Mouse (Mus musculus): ENCODE measurements around the gene Snapc2. TPM values are rescaled to one million over a fixed set of nuclear protein-coding genes. Genes with fewer than 3 reads are reported as not detected.
"Not testable (repeated sequence)": the region's sequence is repeated elsewhere in the genome, so short reads cannot be mapped to it uniquely, and the experiment has no call there.

The Snapc2 gene
- total RNA-seq, 2 experiments from 2014 or later = 8.4 to 9.5 TPM

- no peak for DNase-seq
Observed at GRCm38 (mm10) chr8:4237814-4238433, 15.0 kb upstream of the Snapc2 start.

GRCm38 (mm10) chr8:4238434-4239192 lies 14.3 kb upstream of the Snapc2 start, which contains the start of the genes Map2k7 and Gm49320:
Gene Map2k7 (plus strand): TSS chr8:4238740.
Gene Gm49320 (plus strand): TSS chr8:4238865.
- peak; percentile 100 for DNase-seq

GRCm38 (mm10) chr8:4239193-4239890 lies 13.5 kb upstream of the Snapc2 start:
- DNase-seq = no peak

GRCm38 (mm10) chr8:4245061-4245460 lies 7.8 kb upstream of the Snapc2 start:
- no peak for DNase-seq

- no peak for DNase-seq
Observed at GRCm38 (mm10) chr8:4245737-4246136, 7.1 kb upstream of the Snapc2 start.

GRCm38 (mm10) chr8:4247241-4247640 lies 5.6 kb upstream of the Snapc2 start:
- DNase-seq = no peak

GRCm38 (mm10) chr8:4247951-4248540 lies 4.8 kb upstream of the Snapc2 start, which contains the start of gene Tgfbr3l:
Gene Tgfbr3l (plus strand): TSS chr8:4248214.
- DNase-seq = no peak

GRCm38 (mm10) chr8:4249213-4249612 lies 3.7 kb upstream of the Snapc2 start:
- no peak for DNase-seq

GRCm38 (mm10) chr8:4250306-4250970 lies 2.4 kb upstream of the Snapc2 start:
- DNase-seq = peak; percentile 79

- no peak for DNase-seq
Observed at GRCm38 (mm10) chr8:4252116-4252760, 642 bp upstream of the Snapc2 start.

- no peak for DNase-seq
Observed at GRCm38 (mm10) chr8:4254001-4254400, 1.1 kb downstream of the Snapc2 start.

GRCm38 (mm10) chr8:4255471-4255870 lies 2.6 kb downstream of the Snapc2 start:
- DNase-seq = not testable (repeated sequence)

GRCm38 (mm10) chr8:4256911-4257310 lies 4.0 kb downstream of the Snapc2 start:
- no peak for DNase-seq

- DNase-seq = no peak
Observed at GRCm38 (mm10) chr8:4257350-4257749, 4.5 kb downstream of the Snapc2 start.

GRCm38 (mm10) chr8:4258233-4258632 lies 5.4 kb downstream of the Snapc2 start:
- DNase-seq = peak; percentile 33

GRCm38 (mm10) chr8:4258678-4259077 lies 5.8 kb downstream of the Snapc2 start:
- no peak for DNase-seq

GRCm38 (mm10) chr8:4259125-4259804 lies 6.4 kb downstream of the Snapc2 start, which contains the start of gene Ctxn1:
Gene Ctxn1 (minus strand): TSS chr8:4259274.
- peak; percentile 90 for DNase-seq

GRCm38 (mm10) chr8:4259805-4260170 lies 6.9 kb downstream of the Snapc2 start:
- no peak for DNase-seq

GRCm38 (mm10) chr8:4263105-4263791 lies 10.4 kb downstream of the Snapc2 start:
- DNase-seq = no peak

Measured in gastrocnemius, postnatal 25 days (tissue).